Mouse (Mus musculus) heart, adult 8-10 months (tissue): ENCODE results near the gene Gm49673. TPM values are rescaled to one million over a fixed set of nuclear protein-coding genes. Genes with fewer than 3 reads are reported as not detected.
"Not testable (repeated sequence)": the region's sequence is repeated elsewhere in the genome, so short reads cannot be mapped to it uniquely, and the experiment has no call there.

Source experiments
- DNase-seq: peaks from one replicate; pipeline ENCODE4 v3.0.0; 2022; ENCODE audit warnings: low spot score
- total RNA-seq, 4 experiments: library from RNA; stranded (reverse); gene quantifications; 2 replicates each; pipeline ENCODE4 v1.2.4; 2022

Gene Gm49673
- total RNA-seq, 4 experiments from 2014 or later, result not detected

DNA sequence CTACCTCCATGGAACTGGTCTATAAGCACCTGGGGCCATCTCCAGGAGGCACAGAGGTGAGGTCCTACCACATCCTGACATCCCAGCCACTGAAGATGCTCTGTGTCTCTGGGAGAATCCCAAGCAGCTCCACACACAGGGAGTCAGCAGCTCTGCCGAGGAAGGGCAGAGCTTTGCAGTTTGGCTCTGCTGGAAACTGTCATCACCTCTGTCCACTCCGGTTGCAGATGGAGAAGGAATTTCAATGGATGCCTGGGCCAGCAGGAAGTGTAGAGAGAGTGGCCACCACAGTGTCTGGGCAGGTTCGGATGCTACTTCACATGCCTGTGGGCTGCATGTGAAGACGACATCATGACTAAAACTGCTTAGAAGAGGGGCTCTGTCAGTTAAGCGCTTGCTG, 106.4 kb downstream of the Gm49673 start:
- not testable (repeated sequence) for DNase-seq

DNA sequence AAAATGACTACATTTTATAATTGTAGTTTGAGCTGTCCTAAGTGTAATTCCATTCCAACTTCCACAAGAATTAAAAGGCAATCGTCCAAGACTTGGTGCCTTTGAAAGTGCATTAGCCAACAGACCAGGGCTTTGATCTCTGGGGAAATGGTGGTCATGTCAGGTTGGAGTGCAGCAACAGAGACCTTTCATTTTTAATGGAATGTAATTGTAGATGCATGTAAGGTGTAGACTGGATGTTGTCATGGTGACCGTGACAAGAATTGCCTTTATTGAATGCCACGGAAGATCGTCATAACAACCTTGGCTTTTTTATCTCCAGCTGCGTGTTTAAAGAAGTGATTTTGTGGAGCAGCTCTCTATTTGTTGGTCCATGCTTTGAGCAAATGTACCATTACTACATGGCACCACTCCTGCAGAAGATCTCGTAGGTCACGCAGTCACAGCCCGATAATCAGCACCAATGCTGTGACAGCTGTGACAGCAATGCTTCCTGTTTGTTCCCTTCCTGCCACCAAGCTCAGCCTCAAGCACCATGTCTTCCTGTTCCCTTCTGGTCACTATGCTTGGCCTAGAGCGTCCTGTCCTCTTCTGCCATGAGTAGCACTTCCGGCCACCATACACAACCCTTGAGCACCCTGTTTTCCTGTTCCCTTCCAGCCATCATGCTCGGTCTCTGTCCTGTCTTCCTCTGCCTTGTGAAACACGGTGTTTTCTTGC, 107.5 kb downstream of the Gm49673 start:
- DNase-seq, result not testable (repeated sequence)

DNA sequence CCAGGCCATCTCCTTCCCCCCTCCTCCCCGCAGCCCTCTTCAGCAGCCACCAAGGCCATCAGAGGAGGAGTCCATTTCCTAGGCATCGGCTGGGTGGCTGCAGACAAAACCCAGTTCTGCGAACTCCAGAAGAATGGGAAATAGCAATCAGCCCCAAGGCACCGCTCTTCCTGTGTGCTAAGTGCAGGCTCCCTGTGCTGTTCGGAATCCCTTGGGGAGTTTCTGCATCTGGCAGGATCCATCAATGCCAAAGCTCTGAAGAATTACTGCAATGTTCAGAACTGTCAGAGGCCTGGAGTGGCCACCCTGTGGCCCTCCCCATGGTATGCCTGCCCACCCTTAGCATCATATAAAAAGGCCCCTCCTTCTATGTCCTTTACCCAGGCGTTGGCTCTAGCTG, 110.6 kb downstream of the Gm49673 start:
- DNase-seq, result not testable (repeated sequence)

Other genes starting within 250 kb of the Gm49673 start
- gene Tagap, start 221.8 kb downstream of the Gm49673 start, total RNA-seq, result 1 to 10 TPM; 2.1 to 3.2 (median 2.5) TPM
- gene Rsph3a, start 202.2 kb downstream of the Gm49673 start, total RNA-seq, result 10 to 100 TPM; 26.7 to 39.6 (median 33.8) TPM
- 10 to 100 TPM; 18.4 to 22.5 (median 22.1) TPM for gene Rnaset2a, start 309 bp upstream of the Gm49673 start, total RNA-seq
- 10 to 100 TPM; 16.3 to 20.0 (median 17.5) TPM for gene Fgfr1op, start 17.7 kb upstream of the Gm49673 start, total RNA-seq
- under 1 TPM in 1 of 4 experiments, not detected in 3; 0.22 TPM for gene Ccr6, start 88.3 kb upstream of the Gm49673 start, total RNA-seq
- 100 to 1,000 TPM; 872 to 928 (median 908) TPM for gene Mpc1, start 135.1 kb upstream of the Gm49673 start, total RNA-seq
- 10 to 100 TPM; 14.4 to 18.8 (median 16.2) TPM for gene Sft2d1, start 163.3 kb upstream of the Gm49673 start, total RNA-seq
- under 1 TPM in 2 of 4 experiments, not detected in 2; 0.06 to 0.17 TPM for gene Prr18, start 189.7 kb upstream of the Gm49673 start, total RNA-seq
- gene T2, start 208.2 kb upstream of the Gm49673 start, total RNA-seq, result under 1 TPM; 0.14 to 0.60 (median 0.41) TPM